Mouse (Mus musculus) heart, adult 2 months (tissue): ENCODE data around the gene Akap6. TPM values are rescaled to one million over a fixed set of nuclear protein-coding genes. Genes with fewer than 3 reads are reported as not detected.
A peak's percentile ranks its signal among the peaks of the same experiment; 100 is the strongest.

Source experiments
- DNase-seq, 2 experiments: peaks; one replicate each; pipeline ENCODE4 v3.0.0; 2021
- H3K27ac ChIP-seq: fragments of 200-600 bp; 2 replicates; pipeline ENCODE4 v1.8.1; 2022
- H3K27me3 ChIP-seq: fragments of 200-500 bp; 2 replicates; pipeline ENCODE4 v1.6.1; 2012; ENCODE audit warnings: mild to moderate bottlenecking, low read length, inconsistent platforms, mixed read lengths; ENCODE audit not compliant: control insufficient read depth, insufficient read depth
- H3K36me3 ChIP-seq: fragments of 200-500 bp; 2 replicates; pipeline ENCODE4 v1.6.1; 2012; ENCODE audit warnings: low read length, inconsistent platforms; ENCODE audit not compliant: control insufficient read depth, insufficient read depth
- H3K4me1 ChIP-seq: fragments of 200-500 bp; 2 replicates; pipeline ENCODE4 v1.6.1; 2011; ENCODE audit warnings: low read length; ENCODE audit not compliant: control insufficient read depth, insufficient read depth
- H3K4me3 ChIP-seq: fragments of 200-600 bp; 2 replicates; pipeline ENCODE4 v1.8.1; 2022
- H3K79me2 ChIP-seq: fragments of 200-500 bp; replicated peaks from 2 replicates; pipeline ENCODE4 v1.6.1; 2012; ENCODE audit warnings: mild to moderate bottlenecking, inconsistent platforms, low read length, moderate library complexity, mixed read lengths; ENCODE audit not compliant: control insufficient read depth, insufficient read depth
- H3K9ac ChIP-seq: fragments of 200-500 bp; 2 replicates; pipeline ENCODE4 v1.6.1; 2012; ENCODE audit warnings: low read depth, mild to moderate bottlenecking, control low read depth, inconsistent platforms, low read length, mixed read lengths
- CTCF ChIP-seq: fragments of 200-600 bp; IDR thresholded peaks from 2 replicates; pipeline ENCODE4 v1.8.1; 2022; ENCODE audit warnings: antibody characterized with exemption, mild to moderate bottlenecking, moderate library complexity
- EP300 ChIP-seq: fragments of 200-500 bp; IDR thresholded peaks from 2 replicates; pipeline ENCODE4 v1.6.1; 2011; ENCODE audit warnings: low read depth, low read length, control low read depth; ENCODE audit not compliant: insufficient read depth
- POLR2A ChIP-seq: fragments of 200-500 bp; IDR thresholded peaks from 2 replicates; pipeline ENCODE4 v1.6.1; 2011; ENCODE audit warnings: mild to moderate bottlenecking, low read depth, low read length, control low read depth; ENCODE audit not compliant: insufficient read depth
- WGBS: fragments of 180-500 bp; shearing (Covaris S2); methylation state at CpG from one replicate; pipeline ENCODE4 v1.1.7; 2018; 5-methylcytosine and 5-hydroxymethylcytosine counted together
- intact Hi-C: fragments of 180-260 bp; cut with DNase I; formaldehyde crosslinking; loops from one replicate; pipeline ENCODE4 v1.15.1; 2025
- polyA plus RNA-seq: library from polyadenylated mRNA; depleted of rRNA; stranded (reverse); fragments of >200 nt; gene quantifications from 2 replicates; pipeline ENCODE4 v1.2.3, GENCODE M21; 2012
- total RNA-seq, 2 experiments: library from RNA; stranded (reverse); gene quantifications; 2 replicates each; pipeline ENCODE4 v1.2.3; 2021

The Akap6 gene
- total and polyA plus RNA-seq, 3 experiments, result 14.1 to 100 (median 94.6) TPM

- no peak overlapping the region for H3K27ac ChIP-seq
- DNase-seq, result no peak
- TF ChIP-seq POLR2A, result no peak
- TF ChIP-seq EP300, result no peak
- no peak for TF ChIP-seq CTCF
- no peak overlapping the region for H3K4me3 ChIP-seq
- no peaks in the 10 kb centered on the region for H3K79me2 ChIP-seq
- no peaks in the 10 kb centered on the region for H3K27me3 ChIP-seq
- peaks cover 6% of the 10 kb centered on the region; the same call in 1 of the 2 replicates for H3K36me3 ChIP-seq
- no peak overlapping the region for H3K9ac ChIP-seq
- WGBS, result 55% methylated on average over 3 of the region's 3 CpGs
- H3K4me1 ChIP-seq, result peaks cover 3% of the 10 kb centered on the region; the same call in 1 of the 2 replicates
- intact Hi-C loops, result no loop called here
Observed at GRCm38 (mm10) chr12:52861922-52862321, 162.7 kb downstream of the Akap6 start.

GRCm38 (mm10) chr12:52868000-52868624 is 168.9 kb downstream of the Akap6 start:
- Histone ChIP-seq H3K27me3 (no peaks in the 10 kb centered on the region), H3K9ac (peak overlapping the region; percentile 46), H3K79me2 (no peaks in the 10 kb centered on the region), H3K4me3 (peak overlapping the region; percentile 15; the same call in 1 of the 2 replicates), H3K4me1 (peaks cover 12% of the 10 kb centered on the region), H3K27ac (peak overlapping the region; percentile 88), H3K36me3 (peaks cover 40% of the 10 kb centered on the region)
- intact Hi-C loops, result loop anchor here (2.0 kb wide), 2 partner anchors 17 to 31 kb away; no protein-coding TSS in a partner anchor
- no peak for TF ChIP-seq CTCF
- TF ChIP-seq EP300, result peak; percentile 53; the same call in 1 of the 2 replicates
- 0 out of 2 replicates have a peak, but pooled peaks have one; percentile 29 for TF ChIP-seq POLR2A
- 4% methylated on average over 8 of the region's 8 CpGs for WGBS
- DNase-seq, result peak in 1 of 2 experiments; percentile 76

DNA sequence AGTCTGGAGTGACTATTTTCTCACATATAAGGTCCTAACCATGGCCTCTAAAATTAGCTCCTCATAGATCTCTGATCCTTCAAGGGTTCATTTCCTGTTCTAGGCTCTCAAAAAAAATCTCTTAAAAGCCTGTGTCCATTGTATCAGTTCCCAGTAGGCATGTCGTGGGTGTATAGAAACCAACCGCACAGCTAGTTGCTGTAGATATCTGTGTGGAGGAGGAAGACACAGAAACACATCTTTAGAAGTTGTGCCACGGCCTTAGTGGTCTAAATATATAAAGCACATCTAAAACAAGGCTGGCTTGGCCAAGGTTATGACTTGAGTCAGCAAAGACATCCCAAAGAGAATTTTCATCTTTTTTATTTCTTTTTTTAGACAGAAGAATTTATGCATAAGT is 172.4 kb downstream of the Akap6 start:
- H3K4me1 ChIP-seq, result peaks cover 29% of the 10 kb centered on the region
- peaks cover 63% of the 10 kb centered on the region for H3K36me3 ChIP-seq
- H3K79me2 ChIP-seq, result no peaks in the 10 kb centered on the region
- peak overlapping the region; percentile 97 for H3K27ac ChIP-seq
- TF ChIP-seq EP300 (no peak), POLR2A (no peak), CTCF (no peak)
- intact Hi-C loops, result no loop called here
- no peak for DNase-seq
- WGBS, result 18% methylated on average over 3 of the region's 3 CpGs
- no peaks in the 10 kb centered on the region for H3K27me3 ChIP-seq
- no peak overlapping the region for H3K4me3 ChIP-seq
- H3K9ac ChIP-seq, result no peak overlapping the region

DNA sequence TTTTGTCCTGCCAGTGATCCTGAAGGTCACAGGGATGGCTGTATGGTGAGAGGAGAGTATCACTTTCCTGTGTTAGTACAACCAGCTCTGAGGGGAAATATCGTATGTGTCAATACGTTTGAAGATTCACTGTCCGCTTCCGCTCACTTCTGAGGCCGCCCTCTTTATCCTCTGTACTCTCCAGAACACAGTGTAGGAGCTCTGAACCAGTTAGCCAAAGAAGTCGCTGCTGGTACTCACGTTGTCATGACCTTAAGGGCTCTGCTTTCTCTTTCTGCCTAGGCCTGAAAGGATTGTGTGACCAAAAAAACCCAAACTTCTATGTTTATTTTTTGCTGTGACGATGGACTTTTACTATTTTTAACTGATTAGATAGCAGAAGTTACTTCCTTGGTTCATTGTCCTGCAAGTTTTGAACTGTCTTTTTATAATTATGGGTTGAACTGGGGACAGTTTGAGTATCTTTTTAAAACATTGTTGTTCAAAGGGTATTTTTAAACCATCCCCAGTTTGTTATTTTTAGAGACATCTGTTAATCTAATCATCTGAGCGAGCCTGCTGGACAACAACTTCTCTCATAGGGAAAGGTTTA is 175.2 kb downstream of the Akap6 start:
- 11% methylated on average over 9 of the region's 9 CpGs for WGBS
- intact Hi-C loops, result no loop called here
- peak overlapping the region; percentile 83 for H3K9ac ChIP-seq
- H3K4me1 ChIP-seq, result peaks cover 29% of the 10 kb centered on the region
- no peaks in the 10 kb centered on the region for H3K27me3 ChIP-seq
- H3K27ac ChIP-seq, result peak overlapping the region; percentile 97
- H3K36me3 ChIP-seq, result peaks cover 53% of the 10 kb centered on the region
- no peaks in the 10 kb centered on the region for H3K79me2 ChIP-seq
- no peak for TF ChIP-seq CTCF
- TF ChIP-seq POLR2A, result peak; percentile 34; the same call in 1 of the 2 replicates
- TF ChIP-seq EP300, result 0 out of 2 replicates have a peak, but pooled peaks have one; percentile 33
- DNase-seq, result peak; percentile 49 to 52
- H3K4me3 ChIP-seq, result no peak overlapping the region

DNA sequence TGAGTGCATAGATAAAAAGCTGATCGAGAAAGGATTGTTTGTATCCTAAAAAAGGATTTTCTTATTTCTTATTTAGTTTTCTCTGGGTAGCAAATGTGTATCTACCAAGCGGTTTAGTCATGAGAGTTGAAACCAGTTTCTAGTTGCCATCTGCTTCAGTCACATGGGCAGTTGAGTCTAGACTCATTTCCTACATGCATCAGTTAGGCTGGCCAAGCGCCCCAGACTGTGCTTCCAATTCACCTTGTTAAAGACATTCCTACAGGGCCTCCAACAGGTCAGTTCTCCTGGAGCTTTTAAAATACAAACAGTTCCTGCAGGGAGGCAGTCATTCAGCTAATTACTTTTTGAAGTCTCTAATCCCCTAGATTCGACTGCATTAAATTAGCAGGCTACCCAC is 176.9 kb downstream of the Akap6 start:
- Histone ChIP-seq H3K4me3 (no peak overlapping the region), H3K79me2 (no peaks in the 10 kb centered on the region), H3K27ac (peak overlapping the region; percentile 97), H3K36me3 (peaks cover 50% of the 10 kb centered on the region), H3K27me3 (no peaks in the 10 kb centered on the region), H3K9ac (no peak overlapping the region), H3K4me1 (peaks cover 34% of the 10 kb centered on the region)
- no peak for DNase-seq
- WGBS, result 49% methylated on average over 4 of the region's 4 CpGs
- intact Hi-C loops, result loop anchor here (2.0 to 5.0 kb wide), 2 partner anchors 23 to 84 kb away; no protein-coding TSS in a partner anchor
- TF ChIP-seq CTCF, result no peak
- no peak for TF ChIP-seq EP300
- no peak for TF ChIP-seq POLR2A
